Mouse (Mus musculus) bone marrow, adult 2 months (tissue): Measurements from ENCODE around the gene Sult6b1. TPM values are rescaled to one million over a fixed set of nuclear protein-coding genes. Genes with fewer than 3 reads are reported as not detected.

ENCODE experiments used
- H3K27ac ChIP-seq: fragments of 200-500 bp; 2 replicates; pipeline ENCODE4 v1.5.1; 2012; ENCODE audit warnings: low read depth, mild to moderate bottlenecking, control low read depth, inconsistent platforms, low read length; ENCODE audit not compliant: control insufficient read depth, poor library complexity, insufficient read depth
- H3K4me1 ChIP-seq: fragments of 200-500 bp; 2 replicates; pipeline ENCODE4 v1.6.1; 2011; ENCODE audit warnings: low read length; ENCODE audit not compliant: control insufficient read depth, insufficient read depth
- H3K4me3 ChIP-seq: fragments of 200-500 bp; replicated peaks from 2 replicates; pipeline ENCODE3; 2011; ENCODE audit warnings: mild to moderate bottlenecking, low read depth, low read length, control low read depth; ENCODE audit not compliant: control insufficient read depth
- CTCF ChIP-seq: fragments of 200-500 bp; IDR thresholded peaks from 2 replicates; pipeline ENCODE4 v1.5.1; 2011; ENCODE audit warnings: low read length, control low read depth; ENCODE audit not compliant: control insufficient read depth, insufficient read depth
- POLR2A ChIP-seq: fragments of 200-500 bp; IDR thresholded peaks from 2 replicates; pipeline ENCODE4 v1.6.1; 2011; ENCODE audit warnings: low read depth, mild to moderate bottlenecking, control low read depth, low read length, borderline replicate concordance; ENCODE audit not compliant: control insufficient read depth
- WGBS: fragments of 180-500 bp; shearing (Covaris S2); methylation state at CpG from one replicate; pipeline ENCODE4 v1.1.7; 2018; 5-methylcytosine and 5-hydroxymethylcytosine counted together
- polyA plus RNA-seq: library from polyadenylated mRNA; stranded (reverse); fragments of >200 nt; gene quantifications from 2 replicates; pipeline ENCODE4 v1.2.4, GENCODE M21; 2011; ENCODE audit warnings: low replicate concordance; ENCODE audit not compliant: missing spikeins, insufficient read depth, insufficient read length

Gene Sult6b1
- polyA plus RNA-seq, 1 experiment = not detected

GRCm38 (mm10) chr17:78935857-78936256 is 29.1 kb upstream of the Sult6b1 start:
- H3K27ac ChIP-seq = no peak overlapping the region
- no peak for TF ChIP-seq POLR2A
- TF ChIP-seq CTCF = no peak
- H3K4me1 ChIP-seq = no peaks in the 10 kb centered on the region; the same call in 1 of the 2 replicates
- WGBS = 2% methylated on average over 2 of the region's 2 CpGs
- H3K4me3 ChIP-seq = no peak overlapping the region

- Histone ChIP-seq H3K4me3 (no peak overlapping the region), H3K4me1 (no peaks in the 10 kb centered on the region; the same call in 1 of the 2 replicates), H3K27ac (no peak overlapping the region)
- no peak for TF ChIP-seq CTCF
- WGBS = 51% methylated on average over 6 of the region's 6 CpGs
These were observed 10.9 kb upstream of the Sult6b1 start for GRCm38 (mm10) chr17:78917696-78918095.

- TF ChIP-seq CTCF (no peak), POLR2A (no peak)
- 1% methylated on average over 11 of the region's 11 CpGs for WGBS
- Histone ChIP-seq H3K4me3 (peak overlapping the region; percentile 93), H3K4me1 (no peaks in the 10 kb centered on the region; the same call in 1 of the 2 replicates), H3K27ac (peak overlapping the region; percentile 84)
These were observed 10.1 kb upstream of the Sult6b1 start for GRCm38 (mm10) chr17:78916899-78917298.

- Histone ChIP-seq H3K4me3 (peak within 1 kb of the TSS; percentile 93), H3K4me1 (no peaks in the 10 kb centered on the region; the same call in 1 of the 2 replicates), H3K27ac (peak within 1 kb of the TSS; percentile 84)
- TF ChIP-seq CTCF (0 out of 2 replicates have a peak, but pooled peaks have one; percentile 7), POLR2A (peak; percentile 70; the same call in 1 of the 2 replicates)
- WGBS = under 1% methylated on average over 37 of the region's 37 CpGs
These were observed 9.6 kb upstream of the Sult6b1 start, which contains the start of gene Cebpzos for GRCm38 (mm10) chr17:78916369-78916813. TSS of gene Cebpzos (plus strand) at chr17:78916500.

- Histone ChIP-seq H3K27ac (no peak overlapping the region), H3K4me3 (peak overlapping the region; percentile 93), H3K4me1 (no peaks in the 10 kb centered on the region; the same call in 1 of the 2 replicates)
- TF ChIP-seq POLR2A = no peak
- no peak for TF ChIP-seq CTCF
- WGBS = 53% methylated on average over 6 of the region's 6 CpGs
These were observed 9.0 kb upstream of the Sult6b1 start for GRCm38 (mm10) chr17:78915772-78916171.

- 83% methylated on average over 3 of the region's 3 CpGs for WGBS
- no peaks in the 10 kb centered on the region; the same call in 1 of the 2 replicates for H3K4me1 ChIP-seq
- H3K4me3 ChIP-seq = no peak overlapping the region
- H3K27ac ChIP-seq = no peak overlapping the region
- no peak for TF ChIP-seq POLR2A
These were observed 7.1 kb upstream of the Sult6b1 start for GRCm38 (mm10) chr17:78913921-78914320.

- Histone ChIP-seq H3K4me1 (no peaks in the 10 kb centered on the region; the same call in 1 of the 2 replicates), H3K4me3 (peak overlapping the region; percentile 31), H3K27ac (no peak overlapping the region)
- TF ChIP-seq POLR2A = no peak
- no peak for TF ChIP-seq CTCF
- 27% methylated on average over 6 of the region's 6 CpGs for WGBS
These were observed 6.1 kb upstream of the Sult6b1 start for GRCm38 (mm10) chr17:78912861-78913281.

- Histone ChIP-seq H3K27ac (no peak overlapping the region), H3K4me3 (no peak overlapping the region), H3K4me1 (no peaks in the 10 kb centered on the region)
- WGBS = 80% methylated on average over 2 of the region's 2 CpGs
- TF ChIP-seq CTCF (no peak), POLR2A (no peak)
These were observed 2.6 kb upstream of the Sult6b1 start for GRCm38 (mm10) chr17:78909374-78909773.

GRCm38 (mm10) chr17:78903158-78903557 is 3.6 kb downstream of the Sult6b1 start:
- H3K27ac ChIP-seq = no peak overlapping the region
- no peaks in the 10 kb centered on the region for H3K4me1 ChIP-seq
- TF ChIP-seq POLR2A = no peak
- TF ChIP-seq CTCF = no peak
- H3K4me3 ChIP-seq = no peak overlapping the region
- 74% methylated on average over 2 of the region's 2 CpGs for WGBS
